Mouse (Mus musculus): ENCODE data around the gene Fras1. TPM values are rescaled to one million over a fixed set of nuclear protein-coding genes. Genes with fewer than 3 reads are reported as not detected.

Gene Fras1
- polyA plus RNA-seq, 1 experiment: not detected

GRCm38 (mm10) chr5:96719221-96719620, 345.5 kb downstream of the Fras1 start:
- H3K27ac ChIP-seq (ENCODE audit: insufficient read depth, low read depth, low read length): no peak overlapping the region
- TF ChIP-seq CTCF (IDR thresholded peaks at IDR 0.05; ENCODE audit: insufficient read depth, low read depth, low read length) (no peak), POLR2A (IDR thresholded peaks at IDR 0.05; ENCODE audit: insufficient read depth, low read depth, low read length) (no peak)
- WGBS: 93% methylated on average over 5 of the region's 5 CpGs
- H3K4me3 ChIP-seq (ENCODE audit: insufficient read depth, low read depth, low read length): no peak overlapping the region
- no peaks in the 10 kb centered on the region for H3K4me1 ChIP-seq (ENCODE audit: control insufficient read depth, insufficient read depth, low read length)

GRCm38 (mm10) chr5:96722690-96723089, 348.9 kb downstream of the Fras1 start:
- TF ChIP-seq POLR2A (IDR thresholded peaks at IDR 0.05; ENCODE audit: insufficient read depth, low read depth, low read length) (no peak), CTCF (IDR thresholded peaks at IDR 0.05; ENCODE audit: insufficient read depth, low read depth, low read length) (no peak)
- Histone ChIP-seq H3K27ac (ENCODE audit: insufficient read depth, low read depth, low read length) (no peak overlapping the region), H3K4me1 (ENCODE audit: control insufficient read depth, insufficient read depth, low read length) (no peaks in the 10 kb centered on the region), H3K4me3 (ENCODE audit: insufficient read depth, low read depth, low read length) (no peak overlapping the region)
- WGBS: 69% methylated on average over 3 of the region's 3 CpGs

- 93% methylated on average over 15 of the region's 15 CpGs for WGBS
- TF ChIP-seq POLR2A (IDR thresholded peaks at IDR 0.05; ENCODE audit: insufficient read depth, low read depth, low read length) (no peak), CTCF (IDR thresholded peaks at IDR 0.05; ENCODE audit: insufficient read depth, low read depth, low read length) (no peak)
- Histone ChIP-seq H3K27ac (ENCODE audit: insufficient read depth, low read depth, low read length) (no peak overlapping the region), H3K4me3 (ENCODE audit: insufficient read depth, low read depth, low read length) (no peak overlapping the region), H3K4me1 (ENCODE audit: control insufficient read depth, insufficient read depth, low read length) (no peaks in the 10 kb centered on the region)
Observed at GRCm38 (mm10) chr5:96739138-96739878, 365.6 kb downstream of the Fras1 start.

- Histone ChIP-seq H3K4me3 (ENCODE audit: insufficient read depth, low read depth, low read length) (no peak overlapping the region), H3K27ac (ENCODE audit: insufficient read depth, low read depth, low read length) (no peak overlapping the region), H3K4me1 (ENCODE audit: control insufficient read depth, insufficient read depth, low read length) (no peaks in the 10 kb centered on the region)
- 65% methylated on average over 8 of the region's 8 CpGs for WGBS
- no peak for TF ChIP-seq CTCF (IDR thresholded peaks at IDR 0.05; ENCODE audit: insufficient read depth, low read depth, low read length)
- TF ChIP-seq POLR2A (IDR thresholded peaks at IDR 0.05; ENCODE audit: insufficient read depth, low read depth, low read length): no peak
Observed at GRCm38 (mm10) chr5:96747195-96747984, 373.6 kb downstream of the Fras1 start.

GRCm38 (mm10) chr5:96757615-96758014, 383.9 kb downstream of the Fras1 start:
- H3K4me3 ChIP-seq (ENCODE audit: insufficient read depth, low read depth, low read length): no peak overlapping the region
- TF ChIP-seq CTCF (IDR thresholded peaks at IDR 0.05; ENCODE audit: insufficient read depth, low read depth, low read length) (no peak), POLR2A (IDR thresholded peaks at IDR 0.05; ENCODE audit: insufficient read depth, low read depth, low read length) (no peak)
- no peaks in the 10 kb centered on the region for H3K4me1 ChIP-seq (ENCODE audit: control insufficient read depth, insufficient read depth, low read length)
- WGBS: 93% methylated on average over 7 of the region's 7 CpGs
- H3K27ac ChIP-seq (ENCODE audit: insufficient read depth, low read depth, low read length): no peak overlapping the region

GRCm38 (mm10) chr5:96762021-96762420, 388.3 kb downstream of the Fras1 start:
- Histone ChIP-seq H3K27ac (ENCODE audit: insufficient read depth, low read depth, low read length) (no peak overlapping the region), H3K4me3 (ENCODE audit: insufficient read depth, low read depth, low read length) (no peak overlapping the region), H3K4me1 (ENCODE audit: control insufficient read depth, insufficient read depth, low read length) (no peaks in the 10 kb centered on the region)
- 91% methylated on average over 1 of the region's 1 CpGs for WGBS
- TF ChIP-seq POLR2A (IDR thresholded peaks at IDR 0.05; ENCODE audit: insufficient read depth, low read depth, low read length) (no peak), CTCF (IDR thresholded peaks at IDR 0.05; ENCODE audit: insufficient read depth, low read depth, low read length) (no peak)

- WGBS: 47% methylated on average over 10 of the region's 10 CpGs
- Histone ChIP-seq H3K4me1 (ENCODE audit: control insufficient read depth, insufficient read depth, low read length) (no peaks in the 10 kb centered on the region), H3K4me3 (ENCODE audit: insufficient read depth, low read depth, low read length) (no peak overlapping the region), H3K27ac (ENCODE audit: insufficient read depth, low read depth, low read length) (no peak overlapping the region)
- TF ChIP-seq POLR2A (IDR thresholded peaks at IDR 0.05; ENCODE audit: insufficient read depth, low read depth, low read length) (no peak), CTCF (IDR thresholded peaks at IDR 0.05; ENCODE audit: insufficient read depth, low read depth, low read length) (no peak)
Observed at GRCm38 (mm10) chr5:96768846-96769471, 395.2 kb downstream of the Fras1 start.

GRCm38 (mm10) chr5:96783506-96784288, 409.9 kb downstream of the Fras1 start:
- H3K4me3 ChIP-seq (ENCODE audit: insufficient read depth, low read depth, low read length): no peak overlapping the region
- WGBS: 60% methylated on average over 14 of the region's 14 CpGs

More at GRCm38 (mm10) chr5:96783506-96784288, 409.9 kb downstream of the Fras1 start:
- Histone ChIP-seq H3K27ac (ENCODE audit: insufficient read depth, low read depth, low read length) (no peak overlapping the region), H3K4me1 (ENCODE audit: control insufficient read depth, insufficient read depth, low read length) (0 out of 2 replicates have a peak, but pooled peaks cover 4% of the 10 kb centered on the region)
- TF ChIP-seq CTCF (IDR thresholded peaks at IDR 0.05; ENCODE audit: insufficient read depth, low read depth, low read length): no peak
- TF ChIP-seq POLR2A (IDR thresholded peaks at IDR 0.05; ENCODE audit: insufficient read depth, low read depth, low read length): no peak

Measured in olfactory bulb, adult 2 months (tissue).